Mouse (Mus musculus) WW6 (cell line): ENCODE measurements at regions not wholly inside any gene's neighbourhood (a gene's known extent, or its start where the extent isn't known, plus 50 kb on each side); places are given as distances from the start of the nearest gene placed in this dataset.

Experiments
- DNase-seq: peaks from one replicate; pipeline ENCODE4 v3.0.0-alpha.2; 2013; ENCODE audit warnings: low read depth, low spot score

GRCm38 (mm10) chr4:105640793-105641192 lies 148.9 kb upstream of the Gm12728 start:
- no peak for DNase-seq

- no peak for DNase-seq
These were observed 148.1 kb upstream of the Gm12728 start for GRCm38 (mm10) chr4:105641582-105641981.

GRCm38 (mm10) chr4:105648820-105649446 lies 140.7 kb upstream of the Gm12728 start:
- DNase-seq: no peak

GRCm38 (mm10) chr4:105649447-105649833 lies 140.2 kb upstream of the Gm12728 start:
- no peak for DNase-seq

- DNase-seq: no peak
These were observed 133.5 kb upstream of the Gm12728 start for GRCm38 (mm10) chr4:105656071-105656655.

- no peak for DNase-seq
These were observed 131.1 kb upstream of the Gm12728 start for GRCm38 (mm10) chr4:105658581-105658980.

- no peak for DNase-seq
These were observed 113.0 kb upstream of the Gm12728 start for GRCm38 (mm10) chr4:105676690-105677089.

GRCm38 (mm10) chr4:105690716-105691115 lies 99.0 kb upstream of the Gm12728 start:
- no peak for DNase-seq

GRCm38 (mm10) chr4:105692380-105692779 lies 97.3 kb upstream of the Gm12728 start:
- DNase-seq: no peak

GRCm38 (mm10) chr4:105695895-105696294 lies 93.8 kb upstream of the Gm12728 start:
- no peak for DNase-seq

- no peak for DNase-seq
These were observed 92.5 kb upstream of the Gm12728 start for GRCm38 (mm10) chr4:105697123-105697522.

GRCm38 (mm10) chr4:105702036-105702435 lies 87.6 kb upstream of the Gm12728 start:
- no peak for DNase-seq

GRCm38 (mm10) chr4:105703408-105703807 lies 86.3 kb upstream of the Gm12728 start:
- DNase-seq: no peak

- DNase-seq: no peak
These were observed 85.4 kb upstream of the Gm12728 start for GRCm38 (mm10) chr4:105704271-105704670.

GRCm38 (mm10) chr4:105705996-105706395 lies 83.7 kb upstream of the Gm12728 start:
- no peak for DNase-seq

- no peak for DNase-seq
These were observed 81.4 kb upstream of the Gm12728 start for GRCm38 (mm10) chr4:105708080-105708796.

- DNase-seq: no peak
These were observed 75.7 kb upstream of the Gm12728 start for GRCm38 (mm10) chr4:105713956-105714355.

GRCm38 (mm10) chr4:105718080-105718479 lies 71.6 kb upstream of the Gm12728 start:
- no peak for DNase-seq

- DNase-seq: no peak
These were observed 61.0 kb upstream of the Gm12728 start for GRCm38 (mm10) chr4:105728696-105729095.

GRCm38 (mm10) chr4:105730900-105731299 lies 58.8 kb upstream of the Gm12728 start:
- no peak for DNase-seq

GRCm38 (mm10) chr4:105735116-105735515 lies 54.6 kb upstream of the Gm12728 start:
- peak; percentile 5 for DNase-seq
